Mouse (Mus musculus) thymus, adult 2 months (tissue): ENCODE results near the gene Tmem266. TPM values are rescaled to one million over a fixed set of nuclear protein-coding genes. Genes with fewer than 3 reads are reported as not detected.

Source experiments
- DNase-seq: peaks from one replicate; pipeline ENCODE4 v3.0.0; 2021
- H3K27ac ChIP-seq: fragments of 200-500 bp; 2 replicates; pipeline ENCODE4 v1.5.1; 2012; ENCODE audit warnings: low read length, control low read depth; ENCODE audit not compliant: control insufficient read depth, insufficient read depth
- H3K27me3 ChIP-seq: fragments of 200-500 bp; 2 replicates; pipeline ENCODE4 v1.6.1; 2012; ENCODE audit warnings: mild to moderate bottlenecking, low read length, moderate library complexity, mixed read lengths; ENCODE audit not compliant: control insufficient read depth, insufficient read depth
- H3K36me3 ChIP-seq: fragments of 200-500 bp; 2 replicates; pipeline ENCODE4 v1.6.1; 2012; ENCODE audit warnings: mild to moderate bottlenecking, low read length, moderate library complexity; ENCODE audit not compliant: control insufficient read depth, insufficient read depth
- H3K4me1 ChIP-seq: fragments of 200-500 bp; replicated peaks from 2 replicates; pipeline ENCODE4 v1.6.1; 2012; ENCODE audit warnings: low read length; ENCODE audit not compliant: control insufficient read depth, insufficient read depth
- H3K4me3 ChIP-seq: fragments of 200-500 bp; 2 replicates; pipeline ENCODE4 v1.5.1; 2012; ENCODE audit warnings: mild to moderate bottlenecking, low read length, control low read depth, moderate library complexity; ENCODE audit not compliant: control insufficient read depth, insufficient read depth
- CTCF ChIP-seq: fragments of 200-500 bp; IDR thresholded peaks from 2 replicates; pipeline ENCODE4 v1.5.1; 2012; ENCODE audit warnings: mild to moderate bottlenecking, control low read depth, low read length, moderate library complexity, borderline replicate concordance; ENCODE audit not compliant: control insufficient read depth, poor library complexity, insufficient read depth; ENCODE audit errors: extremely low read depth
- POLR2A ChIP-seq: fragments of 200-500 bp; IDR thresholded peaks from 2 replicates; pipeline ENCODE4 v1.6.1; 2012; ENCODE audit warnings: mild to moderate bottlenecking, low read length, control low read depth, moderate library complexity; ENCODE audit not compliant: control insufficient read depth, poor library complexity, insufficient read depth; ENCODE audit errors: extremely low read depth
- WGBS: fragments of 180-500 bp; shearing (Covaris S2); methylation state at CpG from one replicate; pipeline ENCODE4 v1.1.7; 2018; 5-methylcytosine and 5-hydroxymethylcytosine counted together
- polyA plus RNA-seq: library from polyadenylated mRNA; depleted of rRNA; stranded (reverse); fragments of >200 nt; gene quantifications from 2 replicates; pipeline ENCODE4 v1.2.3, GENCODE M21; 2012

Tmem266 gene
- polyA plus RNA-seq, 1 experiment = 1.00 TPM

- no peaks in the 10 kb centered on the region for H3K36me3 ChIP-seq
- DNase-seq = no peak
- 74% methylated on average over 14 of the region's 14 CpGs for WGBS
- H3K4me1 ChIP-seq = peaks cover 8% of the 10 kb centered on the region
- no peak overlapping the region for H3K27ac ChIP-seq
- peaks cover 16% of the 10 kb centered on the region for H3K27me3 ChIP-seq
- no peak overlapping the region for H3K4me3 ChIP-seq
- no peak for TF ChIP-seq POLR2A
These were observed 1.6 kb downstream of the Tmem266 start for GRCm38 (mm10) chr9:55328151-55328918.

DNA sequence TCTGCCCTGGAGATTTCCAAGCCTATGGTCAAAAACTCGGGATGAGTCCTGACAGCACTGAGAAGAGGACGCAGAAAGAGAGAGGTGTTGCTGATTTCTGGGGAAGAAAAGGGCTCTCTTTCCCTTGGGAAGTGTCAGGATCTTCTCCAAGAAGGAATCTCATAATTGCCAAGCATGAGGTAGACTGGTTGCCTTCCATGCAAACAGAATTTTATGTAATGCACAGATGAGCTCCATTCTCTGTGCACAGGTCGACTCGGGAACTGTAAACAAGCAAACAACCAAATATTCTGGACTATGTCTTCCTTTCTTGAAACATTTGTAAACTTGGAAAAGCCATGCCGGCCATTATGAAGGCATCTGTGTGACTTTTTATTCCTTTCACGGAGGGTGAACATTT lies 2.7 kb downstream of the Tmem266 start:
- peaks cover 11% of the 10 kb centered on the region for H3K27me3 ChIP-seq
- TF ChIP-seq CTCF (no peak), POLR2A (no peak)
- no peak overlapping the region for H3K27ac ChIP-seq
- no peak overlapping the region for H3K4me3 ChIP-seq
- no peaks in the 10 kb centered on the region for H3K36me3 ChIP-seq
- WGBS = 91% methylated on average over 6 of the region's 6 CpGs
- DNase-seq = no peak
- peaks cover 8% of the 10 kb centered on the region for H3K4me1 ChIP-seq

DNA sequence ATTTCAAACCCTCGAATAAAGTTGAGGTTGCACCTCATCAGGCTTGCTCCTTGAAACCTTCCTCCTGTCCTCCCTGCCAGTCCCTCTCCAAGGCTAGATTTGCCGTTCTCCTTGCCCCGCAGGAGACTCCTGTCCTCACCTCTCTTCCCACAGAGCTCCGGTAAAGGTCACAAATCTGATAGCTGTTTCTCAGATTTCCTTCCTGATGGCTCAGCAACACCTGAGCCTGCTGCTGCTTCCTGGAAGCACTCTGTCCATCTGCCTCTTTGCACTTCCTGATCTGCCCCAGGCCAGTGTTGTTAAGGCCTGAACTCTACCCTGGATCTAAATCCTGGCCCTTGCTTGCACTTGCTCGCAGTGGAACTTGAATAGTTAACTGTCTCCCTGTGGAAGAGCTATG lies 5.8 kb downstream of the Tmem266 start:
- Histone ChIP-seq H3K4me1 (no peaks in the 10 kb centered on the region), H3K27ac (no peak overlapping the region), H3K36me3 (no peaks in the 10 kb centered on the region), H3K4me3 (no peak overlapping the region), H3K27me3 (peaks cover 1% of the 10 kb centered on the region)
- TF ChIP-seq CTCF (no peak), POLR2A (no peak)
- 81% methylated on average over 5 of the region's 5 CpGs for WGBS
- DNase-seq = no peak

DNA sequence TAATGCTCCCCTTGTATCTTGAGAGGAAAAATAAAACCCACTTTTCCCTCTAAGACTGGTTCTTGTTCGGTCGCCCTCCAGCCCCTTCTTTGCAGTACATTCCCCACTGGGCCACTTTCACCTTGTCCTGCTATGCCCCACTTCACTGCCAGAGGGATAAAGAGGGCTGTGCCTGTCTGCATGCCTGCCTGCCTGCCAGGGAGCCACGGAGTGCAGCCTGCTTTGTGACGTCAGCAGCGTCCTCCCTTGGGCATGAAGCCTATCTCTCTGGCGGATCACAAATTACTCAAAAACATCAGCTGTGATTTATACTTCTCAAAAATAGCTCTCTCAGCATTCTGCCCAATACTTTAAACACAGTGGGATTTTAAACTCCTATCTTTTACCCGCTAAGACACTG lies 6.2 kb downstream of the Tmem266 start:
- H3K27me3 ChIP-seq = no peaks in the 10 kb centered on the region; the same call in 1 of the 2 replicates
- H3K4me1 ChIP-seq = no peaks in the 10 kb centered on the region
- no peak for TF ChIP-seq POLR2A
- TF ChIP-seq CTCF = no peak
- no peak overlapping the region for H3K27ac ChIP-seq
- H3K4me3 ChIP-seq = no peak overlapping the region
- no peak for DNase-seq
- no peaks in the 10 kb centered on the region for H3K36me3 ChIP-seq
- WGBS = 80% methylated on average over 7 of the region's 7 CpGs

DNA sequence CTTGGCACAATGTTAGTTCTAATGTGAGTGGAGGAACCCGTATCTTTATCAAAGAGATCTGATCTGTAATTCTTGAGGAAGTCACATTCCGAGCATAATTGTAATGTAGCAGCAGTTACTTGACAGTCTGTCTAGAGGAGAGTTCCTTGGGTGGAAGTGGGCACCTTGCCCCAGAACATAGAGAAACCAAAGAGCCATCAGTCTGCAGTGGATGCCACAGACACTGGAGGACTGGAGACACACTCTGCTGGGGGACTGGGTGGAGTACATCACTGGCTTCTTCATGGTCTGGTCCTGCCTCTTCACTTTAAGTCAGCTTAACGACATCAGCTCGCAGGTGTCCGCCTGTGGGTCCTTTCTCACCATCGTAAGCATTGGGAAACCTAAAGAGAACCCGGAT lies 17.5 kb downstream of the Tmem266 start:
- TF ChIP-seq CTCF (no peak), POLR2A (no peak)
- 88% methylated on average over 7 of the region's 7 CpGs for WGBS
- DNase-seq = no peak
- no peak overlapping the region for H3K27ac ChIP-seq
- no peak overlapping the region for H3K4me3 ChIP-seq
- H3K27me3 ChIP-seq = no peaks in the 10 kb centered on the region
- H3K36me3 ChIP-seq = no peaks in the 10 kb centered on the region
- H3K4me1 ChIP-seq = no peaks in the 10 kb centered on the region

DNA sequence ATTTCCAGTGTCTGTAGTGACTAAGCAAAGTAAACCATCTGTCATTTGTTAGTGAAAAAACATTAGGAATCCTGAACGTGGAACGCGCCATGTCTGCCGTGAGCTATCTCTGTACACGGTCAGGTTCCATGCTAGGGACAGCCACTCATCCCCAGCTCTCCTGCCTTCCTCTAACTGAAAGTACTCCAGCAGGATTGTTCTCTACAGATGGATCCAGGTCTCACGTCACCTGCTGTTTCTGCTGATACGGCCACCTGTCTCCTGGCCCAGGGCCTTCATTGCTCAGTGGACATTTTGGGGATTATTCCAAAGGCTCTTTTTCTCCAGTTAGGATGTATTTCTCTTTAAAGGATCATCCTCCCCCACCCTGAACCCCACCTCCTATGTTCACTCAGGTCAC lies 18.6 kb downstream of the Tmem266 start:
- TF ChIP-seq CTCF (no peak), POLR2A (no peak)
- DNase-seq = no peak
- Histone ChIP-seq H3K27me3 (no peaks in the 10 kb centered on the region), H3K36me3 (no peaks in the 10 kb centered on the region), H3K27ac (no peak overlapping the region), H3K4me1 (no peaks in the 10 kb centered on the region), H3K4me3 (no peak overlapping the region)
- WGBS = 95% methylated on average over 7 of the region's 7 CpGs

DNA sequence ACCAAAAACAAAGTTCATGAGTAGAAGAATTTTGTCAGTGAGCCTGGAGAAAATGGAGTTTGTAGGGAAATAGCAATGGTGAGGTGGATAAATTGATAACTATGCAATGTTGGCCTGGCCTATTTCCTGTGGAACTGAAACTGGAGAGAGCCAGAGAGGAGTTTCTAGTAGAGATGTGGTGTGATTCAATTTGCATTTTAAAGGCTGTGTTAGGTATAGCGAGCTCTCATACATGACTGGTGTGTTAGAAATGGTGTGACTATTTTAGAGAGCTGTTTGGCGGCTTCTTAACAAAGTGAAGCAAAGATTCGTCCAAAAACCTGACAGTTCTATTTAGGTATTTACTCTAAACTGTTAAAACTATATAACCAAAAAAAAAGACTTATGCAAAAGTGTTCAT lies 22.0 kb downstream of the Tmem266 start:
- H3K36me3 ChIP-seq = no peaks in the 10 kb centered on the region
- no peak for DNase-seq
- 93% methylated on average over 3 of the region's 3 CpGs for WGBS
- TF ChIP-seq CTCF (no peak), POLR2A (no peak)
- H3K4me1 ChIP-seq = no peaks in the 10 kb centered on the region
- no peak overlapping the region for H3K27ac ChIP-seq
- no peaks in the 10 kb centered on the region for H3K27me3 ChIP-seq
- H3K4me3 ChIP-seq = no peak overlapping the region
